Mouse (Mus musculus): ENCODE measurements around the gene Pla2g15. TPM values are rescaled to one million over a fixed set of nuclear protein-coding genes. Genes with fewer than 3 reads are reported as not detected.

The Pla2g15 gene
- polyA plus RNA-seq, 1 experiment from 2014 or later = 6.6 TPM

DNA sequence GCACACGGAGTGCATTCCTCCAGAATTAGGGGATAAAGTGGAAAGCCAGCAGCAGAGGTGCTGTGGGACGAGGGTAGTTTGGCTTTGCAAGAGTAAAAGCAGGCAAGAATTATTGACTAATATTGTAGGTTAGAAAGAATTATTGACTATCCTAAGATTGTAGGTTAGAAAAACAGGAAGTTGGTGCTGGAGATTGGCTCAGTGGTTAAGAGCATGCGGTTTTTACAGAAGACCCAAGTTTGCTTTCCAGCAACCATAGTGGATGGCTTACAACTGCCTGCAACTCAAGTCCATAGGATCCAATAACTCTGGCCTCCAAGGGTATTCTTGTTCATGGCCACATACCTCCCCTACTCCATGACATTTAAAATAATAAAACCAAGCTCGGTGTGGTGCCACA lies 4.2 kb upstream of the Pla2g15 start:
- H3K9ac ChIP-seq (replicated peaks; ENCODE audit: low read length) = no peak overlapping the region
- DNase-seq (ENCODE audit: low spot score) (no peak), ATAC-seq (replicated peaks; ENCODE audit: insufficient number of reproducible peaks, low FRiP score, low TSS enrichment, low read depth) (no peak)
- no peak overlapping the region for H3K4me3 ChIP-seq (ENCODE audit: low read depth, low read length)
- WGBS = 91% methylated on average over 4 of the region's 4 CpGs
- H3K27ac ChIP-seq (replicated peaks; ENCODE audit: low read depth, low read length) = no peak overlapping the region
- H3K27me3 ChIP-seq (ENCODE audit: control insufficient read depth, insufficient read depth, low read length) = no peaks in the 10 kb centered on the region
- no peaks in the 10 kb centered on the region for H3K9me3 ChIP-seq (replicated peaks; ENCODE audit: control insufficient read depth, low read length)
- no peaks in the 10 kb centered on the region for H3K36me3 ChIP-seq (replicated peaks; ENCODE audit: control insufficient read depth, insufficient read depth, low read depth, low read length)
- H3K4me2 ChIP-seq (ENCODE audit: low read depth, low read length) = no peak overlapping the region
- no peaks in the 10 kb centered on the region for H3K4me1 ChIP-seq (ENCODE audit: control insufficient read depth, insufficient read depth, low read length)

DNA sequence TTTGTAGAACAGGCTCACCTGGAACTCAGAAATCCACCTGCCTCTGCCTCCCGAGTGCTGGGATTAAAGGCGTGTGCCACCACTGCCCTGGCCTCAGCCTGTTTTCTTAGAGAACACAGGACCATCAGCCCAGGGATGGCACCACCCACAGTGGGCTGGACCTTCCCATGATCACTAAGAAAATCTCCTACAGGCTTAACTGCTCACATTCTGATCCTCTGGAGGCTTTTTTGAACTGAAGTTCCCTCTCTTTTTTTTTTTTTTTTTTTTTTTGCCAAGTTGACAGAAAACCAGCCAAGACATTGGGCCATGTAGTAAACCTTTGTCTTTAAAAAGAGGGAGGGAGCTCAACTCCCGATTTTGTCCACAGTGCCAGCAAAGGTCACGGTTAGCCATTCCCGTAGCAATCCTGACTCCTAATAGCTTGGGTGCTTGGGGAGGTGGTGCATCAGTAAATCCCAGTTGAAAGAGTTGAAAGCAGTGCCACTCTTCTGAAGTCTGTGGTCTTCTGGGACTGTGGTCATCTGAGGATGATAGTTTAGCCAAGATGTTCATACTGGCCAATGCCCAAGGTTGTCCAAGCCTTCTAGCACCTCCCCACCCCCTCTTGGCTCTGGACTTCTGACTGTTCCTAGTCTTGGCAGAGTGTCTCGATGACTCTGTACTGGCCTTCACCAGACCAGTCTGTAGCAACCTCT lies 2.2 kb upstream of the Pla2g15 start:
- Histone ChIP-seq H3K36me3 (replicated peaks; ENCODE audit: control insufficient read depth, insufficient read depth, low read depth, low read length) (no peaks in the 10 kb centered on the region), H3K27me3 (ENCODE audit: control insufficient read depth, insufficient read depth, low read length) (no peaks in the 10 kb centered on the region), H3K9me3 (replicated peaks; ENCODE audit: control insufficient read depth, low read length) (no peaks in the 10 kb centered on the region), H3K9ac (replicated peaks; ENCODE audit: low read length) (no peak overlapping the region), H3K4me3 (ENCODE audit: low read depth, low read length) (no peak overlapping the region), H3K4me1 (ENCODE audit: control insufficient read depth, insufficient read depth, low read length) (no peaks in the 10 kb centered on the region), H3K27ac (replicated peaks; ENCODE audit: low read depth, low read length) (no peak overlapping the region), H3K4me2 (ENCODE audit: low read depth, low read length) (no peak overlapping the region)
- DNase-seq (ENCODE audit: low spot score) = no peak
- WGBS = 82% methylated on average over 6 of the region's 6 CpGs
- no peak for ATAC-seq (replicated peaks; ENCODE audit: insufficient number of reproducible peaks, low FRiP score, low TSS enrichment, low read depth)

DNA sequence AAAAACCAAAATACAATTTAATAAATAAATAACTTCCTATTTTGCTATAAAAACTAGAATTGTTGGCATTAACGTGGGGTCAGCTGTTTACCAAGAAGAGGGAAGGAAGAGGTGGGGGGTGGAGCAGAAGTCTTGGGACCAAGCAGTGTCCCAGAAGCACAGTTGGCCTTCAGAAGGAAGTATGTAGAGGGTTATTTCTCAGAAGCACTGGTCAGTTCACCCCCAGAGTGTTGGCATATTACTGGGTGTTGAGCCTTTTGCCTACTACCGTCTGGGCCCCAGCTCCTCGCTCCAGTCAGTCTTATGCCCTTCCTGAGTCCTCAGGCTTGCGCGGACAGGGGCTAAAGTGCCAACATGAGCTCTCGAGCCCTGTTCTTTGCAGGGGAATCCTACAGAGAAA lies 1.2 kb upstream of the Pla2g15 start:
- ATAC-seq (replicated peaks; ENCODE audit: insufficient number of reproducible peaks, low FRiP score, low TSS enrichment, low read depth) (no peak), DNase-seq (ENCODE audit: low spot score) (no peak)
- 93% methylated on average over 6 of the region's 6 CpGs for WGBS

DNA sequence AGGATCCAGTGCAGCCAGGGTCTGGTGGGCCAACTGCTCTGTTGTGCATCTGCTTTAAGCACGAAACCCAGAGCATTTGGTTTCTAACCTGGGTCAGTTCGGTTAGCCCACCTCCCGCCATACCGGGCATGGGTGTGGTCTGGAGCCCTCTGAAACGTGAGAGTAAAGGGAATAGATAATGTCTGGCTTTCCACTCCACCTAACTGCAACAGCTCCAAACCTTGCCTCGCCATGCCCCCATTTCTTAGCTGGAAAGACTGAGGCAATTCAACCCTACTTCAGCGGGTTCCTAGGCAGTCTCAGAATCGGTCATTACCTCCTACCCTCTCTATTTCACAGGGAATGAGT lies 428 bp downstream of the Pla2g15 start:
- WGBS = 18% methylated on average over 8 of the region's 8 CpGs
- H3K9ac ChIP-seq (replicated peaks; ENCODE audit: low read length) = peak overlapping the region; percentile 69
- H3K27me3 ChIP-seq (ENCODE audit: control insufficient read depth, insufficient read depth, low read length) = no peaks in the 10 kb centered on the region
- H3K27ac ChIP-seq (replicated peaks; ENCODE audit: low read depth, low read length) = no peak overlapping the region
- H3K9me3 ChIP-seq (replicated peaks; ENCODE audit: control insufficient read depth, low read length) = no peaks in the 10 kb centered on the region
- peak overlapping the region; percentile 67 for H3K4me2 ChIP-seq (ENCODE audit: low read depth, low read length)
- no peak for ATAC-seq (replicated peaks; ENCODE audit: insufficient number of reproducible peaks, low FRiP score, low TSS enrichment, low read depth)
- H3K4me3 ChIP-seq (ENCODE audit: low read depth, low read length) = peak overlapping the region; percentile 64
- no peaks in the 10 kb centered on the region for H3K4me1 ChIP-seq (ENCODE audit: control insufficient read depth, insufficient read depth, low read length)
- H3K36me3 ChIP-seq (replicated peaks; ENCODE audit: control insufficient read depth, insufficient read depth, low read depth, low read length) = no peaks in the 10 kb centered on the region
- no peak for DNase-seq (ENCODE audit: low spot score)

More for the DNA sequence above, 1.2 kb upstream of the Pla2g15 start:
- H3K9me3 ChIP-seq (replicated peaks; ENCODE audit: control insufficient read depth, low read length) = no peaks in the 10 kb centered on the region
- no peak overlapping the region for H3K4me2 ChIP-seq (ENCODE audit: low read depth, low read length)
- H3K27ac ChIP-seq (replicated peaks; ENCODE audit: low read depth, low read length) = no peak overlapping the region
- H3K36me3 ChIP-seq (replicated peaks; ENCODE audit: control insufficient read depth, insufficient read depth, low read depth, low read length) = no peaks in the 10 kb centered on the region
- H3K4me1 ChIP-seq (ENCODE audit: control insufficient read depth, insufficient read depth, low read length) = no peaks in the 10 kb centered on the region
- H3K27me3 ChIP-seq (ENCODE audit: control insufficient read depth, insufficient read depth, low read length) = no peaks in the 10 kb centered on the region
- H3K4me3 ChIP-seq (ENCODE audit: low read depth, low read length) = no peak overlapping the region
- no peak overlapping the region; the same call in 1 of the 2 replicates for H3K9ac ChIP-seq (replicated peaks; ENCODE audit: low read length)

DNA sequence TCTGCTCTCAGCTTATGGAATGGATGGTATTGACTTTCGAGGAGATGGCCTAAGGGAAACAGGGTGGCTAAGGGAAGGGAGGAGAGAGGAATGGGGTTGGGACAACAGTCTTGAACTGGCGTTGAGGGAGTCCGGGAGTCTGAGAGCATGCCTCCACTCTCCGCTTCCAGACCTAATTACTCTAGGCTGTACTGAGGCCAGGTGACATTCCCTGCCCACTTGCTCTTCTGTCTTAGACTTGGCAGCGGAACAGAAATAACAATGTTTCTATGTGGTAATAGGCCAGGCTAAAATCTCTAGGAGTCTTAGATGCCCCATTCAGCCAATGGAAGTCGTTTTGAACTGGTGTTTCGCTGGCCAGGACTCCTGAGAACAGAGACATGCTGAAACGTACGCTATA lies 842 bp downstream of the Pla2g15 start:
- no peaks in the 10 kb centered on the region for H3K36me3 ChIP-seq (replicated peaks; ENCODE audit: control insufficient read depth, insufficient read depth, low read depth, low read length)
- ATAC-seq (replicated peaks; ENCODE audit: insufficient number of reproducible peaks, low FRiP score, low TSS enrichment, low read depth) (no peak), DNase-seq (ENCODE audit: low spot score) (no peak)
- 79% methylated on average over 9 of the region's 9 CpGs for WGBS
- no peak overlapping the region for H3K27ac ChIP-seq (replicated peaks; ENCODE audit: low read depth, low read length)
- H3K9me3 ChIP-seq (replicated peaks; ENCODE audit: control insufficient read depth, low read length) = no peaks in the 10 kb centered on the region
- peak overlapping the region; percentile 64 for H3K4me3 ChIP-seq (ENCODE audit: low read depth, low read length)
- H3K9ac ChIP-seq (replicated peaks; ENCODE audit: low read length) = no peak overlapping the region
- no peaks in the 10 kb centered on the region for H3K4me1 ChIP-seq (ENCODE audit: control insufficient read depth, insufficient read depth, low read length)
- H3K4me2 ChIP-seq (ENCODE audit: low read depth, low read length) = peak overlapping the region; percentile 67; the same call in 1 of the 2 replicates
- no peaks in the 10 kb centered on the region for H3K27me3 ChIP-seq (ENCODE audit: control insufficient read depth, insufficient read depth, low read length)

DNA sequence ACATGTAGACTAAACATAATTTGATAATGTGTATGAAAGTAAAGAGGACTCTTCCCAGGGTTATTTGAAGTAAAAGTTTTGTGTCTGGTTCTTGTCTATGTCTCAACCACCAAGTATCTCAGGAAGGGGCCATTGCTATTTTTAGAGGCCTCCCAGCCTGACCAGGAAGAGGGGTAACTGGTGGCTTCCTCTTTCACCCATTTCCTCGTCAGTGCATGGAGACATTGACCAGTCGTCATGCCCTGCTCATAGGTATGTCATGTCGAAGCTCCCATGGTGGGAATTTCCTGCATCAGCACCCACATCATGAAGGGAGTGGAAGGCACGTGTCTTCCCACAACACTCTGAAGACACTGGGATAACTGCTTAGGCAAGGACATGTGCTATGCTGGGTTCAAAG lies 2.7 kb downstream of the Pla2g15 start:
- no peak overlapping the region for H3K4me2 ChIP-seq (ENCODE audit: low read depth, low read length)
- H3K9me3 ChIP-seq (replicated peaks; ENCODE audit: control insufficient read depth, low read length) = no peaks in the 10 kb centered on the region
- H3K4me1 ChIP-seq (ENCODE audit: control insufficient read depth, insufficient read depth, low read length) = no peaks in the 10 kb centered on the region
- no peaks in the 10 kb centered on the region for H3K36me3 ChIP-seq (replicated peaks; ENCODE audit: control insufficient read depth, insufficient read depth, low read depth, low read length)
- no peak overlapping the region for H3K4me3 ChIP-seq (ENCODE audit: low read depth, low read length)
- H3K27me3 ChIP-seq (ENCODE audit: control insufficient read depth, insufficient read depth, low read length) = no peaks in the 10 kb centered on the region
- DNase-seq (ENCODE audit: low spot score) (no peak), ATAC-seq (replicated peaks; ENCODE audit: insufficient number of reproducible peaks, low FRiP score, low TSS enrichment, low read depth) (no peak)
- H3K27ac ChIP-seq (replicated peaks; ENCODE audit: low read depth, low read length) = no peak overlapping the region
- 76% methylated on average over 4 of the region's 4 CpGs for WGBS
- no peak overlapping the region for H3K9ac ChIP-seq (replicated peaks; ENCODE audit: low read length)

DNA sequence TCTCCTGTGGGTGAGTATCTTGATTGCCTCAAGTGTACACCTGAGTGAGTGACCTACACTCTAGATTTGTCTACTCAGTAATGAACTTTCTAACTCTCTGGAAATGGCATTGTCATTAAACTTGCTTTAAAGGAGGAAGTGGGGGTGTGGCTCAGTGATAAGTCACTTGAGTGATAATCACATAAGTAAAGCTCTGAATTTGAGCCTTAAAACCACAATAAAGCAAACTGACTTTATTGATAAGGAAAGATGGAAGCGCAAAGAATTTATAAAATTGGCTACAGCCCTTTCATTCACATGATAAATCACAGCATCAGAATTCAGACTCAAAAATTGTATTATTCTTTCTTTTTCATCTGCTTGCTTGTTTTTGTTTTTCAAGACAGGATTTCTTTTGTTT lies 7.2 kb downstream of the Pla2g15 start:
- WGBS = 97% methylated on average over 1 of the region's 1 CpGs

DNA sequence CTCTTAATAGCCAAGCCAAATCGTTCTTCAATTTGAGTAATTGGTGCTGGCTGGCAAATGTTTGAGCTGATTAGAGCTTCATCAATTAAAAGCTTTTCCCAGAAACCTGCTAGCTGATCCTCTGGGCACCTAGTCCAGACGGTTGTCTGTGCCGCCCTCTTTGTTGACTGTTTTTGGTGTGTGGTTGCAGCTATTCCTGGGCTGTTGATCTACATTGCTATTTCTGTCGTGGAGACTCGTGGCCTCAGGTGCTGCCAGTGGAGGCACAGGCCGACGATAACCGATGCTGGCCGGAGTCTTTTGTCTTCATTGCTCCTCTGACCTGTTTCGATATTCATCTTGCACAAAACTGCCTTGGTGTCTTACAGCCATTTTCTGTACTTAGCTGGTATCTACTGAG lies 8.2 kb downstream of the Pla2g15 start:
- Histone ChIP-seq H3K4me1 (ENCODE audit: control insufficient read depth, insufficient read depth, low read length) (no peaks in the 10 kb centered on the region), H3K9me3 (replicated peaks; ENCODE audit: control insufficient read depth, low read length) (no peaks in the 10 kb centered on the region), H3K4me2 (ENCODE audit: low read depth, low read length) (no peak overlapping the region), H3K36me3 (replicated peaks; ENCODE audit: control insufficient read depth, insufficient read depth, low read depth, low read length) (no peaks in the 10 kb centered on the region; the same call in 1 of the 2 replicates), H3K27ac (replicated peaks; ENCODE audit: low read depth, low read length) (no peak overlapping the region), H3K27me3 (ENCODE audit: control insufficient read depth, insufficient read depth, low read length) (no peaks in the 10 kb centered on the region), H3K4me3 (ENCODE audit: low read depth, low read length) (no peak overlapping the region), H3K9ac (replicated peaks; ENCODE audit: low read length) (no peak overlapping the region)
- 89% methylated on average over 10 of the region's 10 CpGs for WGBS
- ATAC-seq (replicated peaks; ENCODE audit: insufficient number of reproducible peaks, low FRiP score, low TSS enrichment, low read depth) (no peak), DNase-seq (ENCODE audit: low spot score) (no peak)

More for the DNA sequence above, 7.2 kb downstream of the Pla2g15 start:
- DNase-seq (ENCODE audit: low spot score) (no peak), ATAC-seq (replicated peaks; ENCODE audit: insufficient number of reproducible peaks, low FRiP score, low TSS enrichment, low read depth) (no peak)
- no peaks in the 10 kb centered on the region for H3K9me3 ChIP-seq (replicated peaks; ENCODE audit: control insufficient read depth, low read length)
- no peak overlapping the region for H3K9ac ChIP-seq (replicated peaks; ENCODE audit: low read length)
- H3K4me2 ChIP-seq (ENCODE audit: low read depth, low read length) = no peak overlapping the region
- no peaks in the 10 kb centered on the region for H3K36me3 ChIP-seq (replicated peaks; ENCODE audit: control insufficient read depth, insufficient read depth, low read depth, low read length)
- no peaks in the 10 kb centered on the region for H3K27me3 ChIP-seq (ENCODE audit: control insufficient read depth, insufficient read depth, low read length)
- no peak overlapping the region for H3K27ac ChIP-seq (replicated peaks; ENCODE audit: low read depth, low read length)
- H3K4me1 ChIP-seq (ENCODE audit: control insufficient read depth, insufficient read depth, low read length) = no peaks in the 10 kb centered on the region
- no peak overlapping the region for H3K4me3 ChIP-seq (ENCODE audit: low read depth, low read length)

Data from embryonic facial prominence, embryonic 11.5 days (tissue).